Mouse (Mus musculus) megakaryocyte, embryonic 14.5 days (primary cell): ENCODE data around the gene Gm49369. TPM values are rescaled to one million over a fixed set of nuclear protein-coding genes. Genes with fewer than 3 reads are reported as not detected.
"Not testable (repeated sequence)": the region's sequence is repeated elsewhere in the genome, so short reads cannot be mapped to it uniquely, and the experiment has no call there.

Experiments
- H3K27me3 ChIP-seq: replicated peaks from 2 replicates; pipeline ENCODE3; 2012; ENCODE audit warnings: inconsistent platforms
- H3K36me3 ChIP-seq: replicated peaks from 2 replicates; pipeline ENCODE3; 2012; ENCODE audit warnings: low read length, inconsistent platforms, mixed read lengths
- H3K4me1 ChIP-seq: 2 replicates; pipeline ENCODE4 v1.6.1; 2012; ENCODE audit warnings: inconsistent platforms
- H3K4me3 ChIP-seq: replicated peaks from 2 replicates; pipeline ENCODE3; 2012; ENCODE audit warnings: moderate library complexity, mild to moderate bottlenecking, inconsistent platforms
- H3K9me3 ChIP-seq: 2 replicates; pipeline ENCODE4 v1.6.1; 2012; ENCODE audit warnings: inconsistent platforms
- FLI1 ChIP-seq: IDR thresholded peaks from 2 replicates; pipeline ENCODE4 v1.6.1; 2012; ENCODE audit warnings: low read length, inconsistent platforms, mixed read lengths
- GATA1 ChIP-seq: IDR thresholded peaks from 3 replicates; pipeline ENCODE4 v1.6.1; 2012; ENCODE audit warnings: mixed read lengths, low read length, inconsistent platforms, borderline replicate concordance
- polyA plus RNA-seq: library from polyadenylated mRNA; stranded (reverse); fragments of >175 nt; gene quantifications from 2 replicates; pipeline ENCODE4 v1.2.3, GENCODE M21; 2012; ENCODE audit warnings: low replicate concordance; ENCODE audit not compliant: insufficient read depth

Gm49369 gene
- polyA plus RNA-seq, 1 experiment: 303 TPM

DNA sequence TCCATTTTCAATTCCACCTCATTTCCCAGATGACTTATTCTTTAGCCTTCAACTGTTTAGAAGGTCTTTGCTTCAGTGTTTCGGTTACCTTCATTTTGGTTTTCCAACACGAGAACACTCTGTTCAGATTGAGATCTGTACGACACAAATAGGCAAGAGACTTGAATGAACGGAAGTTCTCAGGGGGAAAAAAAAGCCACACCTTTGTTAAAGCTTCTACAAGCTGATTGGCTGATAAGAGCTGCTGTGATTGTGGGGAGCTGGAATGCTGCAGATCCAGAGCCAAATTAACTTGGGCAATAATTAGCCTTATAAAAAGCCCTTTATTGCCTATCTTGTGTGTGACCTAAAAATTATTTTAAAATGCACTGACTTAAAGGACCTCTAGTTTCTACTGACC is 32.8 kb upstream of the Gm49369 start:
- Histone ChIP-seq H3K27me3 (peaks cover 4% of the 10 kb centered on the region), H3K4me1 (peaks cover 14% of the 10 kb centered on the region), H3K9me3 (peaks cover 4% of the 10 kb centered on the region; the same call in 1 of the 2 replicates), H3K36me3 (no peaks in the 10 kb centered on the region), H3K4me3 (no peak overlapping the region)
- no peak for TF ChIP-seq GATA1
- no peak for TF ChIP-seq FLI1

DNA sequence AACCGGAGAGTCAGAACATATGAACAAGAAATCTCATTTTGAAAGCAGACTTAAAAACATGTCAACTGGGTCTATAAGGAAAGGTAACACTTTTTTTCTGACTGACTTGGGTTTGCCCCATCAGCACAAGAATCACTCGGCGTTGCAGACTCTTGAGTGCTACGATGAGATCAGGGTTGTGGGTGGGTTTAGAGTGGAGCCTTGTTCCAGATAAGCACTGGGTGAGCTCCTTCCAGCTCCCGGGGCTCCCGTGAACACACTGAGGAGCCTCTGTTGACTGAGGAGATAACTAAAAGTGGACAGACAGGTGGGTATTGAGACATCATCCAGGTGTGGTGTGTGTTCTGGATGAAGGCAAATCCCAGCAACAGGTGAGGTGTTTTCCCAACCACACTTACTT is 30.8 kb upstream of the Gm49369 start:
- Histone ChIP-seq H3K9me3 (0 out of 2 replicates have a peak, but pooled peaks cover 2% of the 10 kb centered on the region), H3K27me3 (peaks cover 4% of the 10 kb centered on the region), H3K4me3 (no peak overlapping the region), H3K36me3 (no peaks in the 10 kb centered on the region), H3K4me1 (peaks cover 13% of the 10 kb centered on the region)
- TF ChIP-seq GATA1: no peak
- TF ChIP-seq FLI1: no peak

DNA sequence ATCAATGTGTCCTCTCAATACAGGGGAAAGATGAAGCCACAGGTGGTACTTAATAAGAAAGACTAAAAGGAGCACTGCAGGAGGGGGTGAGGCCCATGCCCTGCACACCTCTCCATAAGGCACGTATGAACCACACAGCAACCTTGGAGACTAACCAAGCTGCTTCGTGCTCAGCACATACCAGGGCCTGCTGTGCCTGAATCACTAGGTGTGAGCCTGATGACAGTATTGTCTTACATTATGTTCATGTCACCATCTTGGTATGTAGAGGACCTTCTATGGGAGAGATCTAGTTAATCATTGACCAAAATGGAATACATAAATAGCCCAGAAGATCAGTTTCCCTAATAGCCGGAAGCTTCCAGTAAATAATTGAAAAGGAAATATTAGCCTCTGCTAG is 27.1 kb upstream of the Gm49369 start:
- Histone ChIP-seq H3K4me3 (no peak overlapping the region), H3K9me3 (0 out of 2 replicates have a peak, but pooled peaks cover 2% of the 10 kb centered on the region), H3K36me3 (no peaks in the 10 kb centered on the region), H3K4me1 (peaks cover 23% of the 10 kb centered on the region), H3K27me3 (peaks cover 2% of the 10 kb centered on the region)
- TF ChIP-seq GATA1 (no peak), FLI1 (no peak)

DNA sequence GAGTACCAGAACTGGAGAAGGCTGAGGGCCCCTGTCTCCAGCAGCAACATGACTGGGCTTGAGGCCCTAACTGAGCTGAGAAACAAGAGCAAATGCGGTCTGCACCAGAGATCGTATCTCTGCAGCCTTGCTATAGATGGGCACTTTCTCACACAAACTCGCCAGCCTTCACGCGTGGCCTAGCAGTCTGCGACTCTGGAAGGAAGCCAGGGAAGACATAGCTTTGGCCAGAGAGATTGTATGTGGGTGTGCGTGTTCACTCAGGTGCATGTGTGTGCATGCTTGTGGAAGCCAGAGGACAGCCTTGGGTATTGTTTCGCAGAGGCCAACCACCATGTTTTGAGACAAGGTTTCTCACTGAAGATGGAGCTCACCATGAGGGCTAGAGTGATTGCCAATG is 26.2 kb upstream of the Gm49369 start:
- Histone ChIP-seq H3K36me3 (no peaks in the 10 kb centered on the region), H3K9me3 (0 out of 2 replicates have a peak, but pooled peaks cover 2% of the 10 kb centered on the region), H3K4me1 (peaks cover 32% of the 10 kb centered on the region), H3K27me3 (no peaks in the 10 kb centered on the region), H3K4me3 (no peak overlapping the region)
- no peak for TF ChIP-seq FLI1
- no peak for TF ChIP-seq GATA1

DNA sequence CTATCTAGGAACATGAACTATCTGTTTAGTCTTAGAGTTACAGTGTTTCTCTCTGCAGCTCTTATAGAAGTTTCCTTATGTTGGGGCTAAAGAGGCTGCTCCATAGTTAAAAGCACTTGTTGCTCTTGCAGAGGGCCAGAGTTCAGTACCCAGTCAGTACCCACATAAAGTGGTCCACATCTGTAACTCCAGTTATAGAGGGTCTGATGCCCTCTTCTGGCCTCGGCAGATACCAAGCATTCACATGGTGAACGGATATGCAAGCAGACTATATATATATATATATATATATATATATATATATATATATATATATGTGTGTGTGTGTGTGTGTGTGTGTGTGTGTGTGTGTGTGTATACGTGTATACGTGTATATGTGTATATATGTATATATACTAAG is 25.5 kb upstream of the Gm49369 start:
- Histone ChIP-seq H3K9me3 (0 out of 2 replicates have a peak, but pooled peaks cover 2% of the 10 kb centered on the region), H3K4me3 (no peak overlapping the region), H3K4me1 (peaks cover 40% of the 10 kb centered on the region), H3K27me3 (no peaks in the 10 kb centered on the region), H3K36me3 (no peaks in the 10 kb centered on the region)
- TF ChIP-seq FLI1 (no peak), GATA1 (no peak)

DNA sequence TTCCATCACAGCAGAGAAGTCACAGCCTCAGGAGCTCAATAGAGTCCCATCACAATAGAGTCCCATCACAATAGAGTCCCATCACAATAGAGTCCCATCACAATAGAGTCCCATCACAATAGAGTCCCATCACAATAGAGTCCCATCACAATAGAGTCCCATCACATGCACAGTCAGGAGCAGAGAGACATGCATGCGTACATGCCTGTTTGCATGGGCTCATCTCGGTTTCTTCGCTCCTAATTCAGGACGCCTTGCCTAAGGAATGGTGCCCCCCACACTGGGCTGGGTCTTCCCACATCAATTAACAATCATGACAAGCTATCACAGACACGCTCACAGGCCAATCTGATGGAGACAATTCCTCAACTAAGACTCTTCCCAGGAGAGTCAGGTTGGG is 22.7 kb upstream of the Gm49369 start:
- peaks cover 59% of the 10 kb centered on the region for H3K4me1 ChIP-seq
- not testable (repeated sequence) for H3K9me3 ChIP-seq, H3K4me3 ChIP-seq, H3K36me3 ChIP-seq, H3K27me3 ChIP-seq

DNA sequence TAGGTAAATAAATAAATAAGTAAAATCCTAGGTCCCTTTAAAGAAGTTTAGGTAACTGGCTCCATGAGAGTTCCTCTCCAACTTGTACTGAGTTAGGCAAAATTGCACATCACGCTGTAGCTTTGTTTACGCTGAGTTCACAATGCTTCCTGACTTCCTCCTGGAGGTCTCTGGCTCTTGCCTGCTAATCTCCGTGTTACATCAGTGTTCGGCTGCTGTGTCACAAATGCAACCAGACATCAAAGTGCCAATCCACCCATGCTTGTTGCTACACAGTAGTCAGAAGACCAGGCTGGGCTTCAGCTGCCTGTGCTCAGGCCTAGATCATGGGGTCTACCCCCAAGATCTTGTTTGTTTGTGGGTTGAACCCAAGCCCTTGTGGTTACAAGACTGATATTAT is 21.1 kb upstream of the Gm49369 start:
- no peaks in the 10 kb centered on the region for H3K36me3 ChIP-seq
- peak overlapping the region; percentile 50 for H3K4me3 ChIP-seq
- H3K4me1 ChIP-seq: peaks cover 69% of the 10 kb centered on the region
- no peaks in the 10 kb centered on the region for H3K27me3 ChIP-seq
- no peaks in the 10 kb centered on the region for H3K9me3 ChIP-seq
- no peak for TF ChIP-seq FLI1
- TF ChIP-seq GATA1: no peak

DNA sequence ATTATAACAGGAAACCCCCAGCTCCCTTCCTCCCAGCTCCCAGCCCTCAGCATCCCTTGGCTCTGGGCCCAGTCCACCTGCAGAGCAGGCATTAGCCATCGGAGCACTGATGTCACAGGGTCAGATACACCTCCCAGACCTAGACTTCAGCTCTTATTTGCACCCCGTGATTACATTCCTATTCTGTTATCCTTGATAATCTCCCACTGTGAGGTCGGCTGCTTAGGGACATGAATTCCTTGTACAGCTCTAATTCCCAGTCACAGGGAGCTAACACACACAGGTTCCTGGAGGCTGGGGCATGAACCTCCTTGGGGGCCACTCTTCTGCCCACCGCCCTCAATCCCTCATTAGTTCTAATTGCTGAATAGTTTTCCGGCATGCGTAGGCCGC is 18.3 kb upstream of the Gm49369 start:
- no peaks in the 10 kb centered on the region for H3K9me3 ChIP-seq
- no peak for TF ChIP-seq GATA1
- no peak for TF ChIP-seq FLI1
- H3K36me3 ChIP-seq: no peaks in the 10 kb centered on the region
- no peaks in the 10 kb centered on the region for H3K27me3 ChIP-seq
- no peak overlapping the region for H3K4me3 ChIP-seq
- peaks cover 87% of the 10 kb centered on the region for H3K4me1 ChIP-seq

DNA sequence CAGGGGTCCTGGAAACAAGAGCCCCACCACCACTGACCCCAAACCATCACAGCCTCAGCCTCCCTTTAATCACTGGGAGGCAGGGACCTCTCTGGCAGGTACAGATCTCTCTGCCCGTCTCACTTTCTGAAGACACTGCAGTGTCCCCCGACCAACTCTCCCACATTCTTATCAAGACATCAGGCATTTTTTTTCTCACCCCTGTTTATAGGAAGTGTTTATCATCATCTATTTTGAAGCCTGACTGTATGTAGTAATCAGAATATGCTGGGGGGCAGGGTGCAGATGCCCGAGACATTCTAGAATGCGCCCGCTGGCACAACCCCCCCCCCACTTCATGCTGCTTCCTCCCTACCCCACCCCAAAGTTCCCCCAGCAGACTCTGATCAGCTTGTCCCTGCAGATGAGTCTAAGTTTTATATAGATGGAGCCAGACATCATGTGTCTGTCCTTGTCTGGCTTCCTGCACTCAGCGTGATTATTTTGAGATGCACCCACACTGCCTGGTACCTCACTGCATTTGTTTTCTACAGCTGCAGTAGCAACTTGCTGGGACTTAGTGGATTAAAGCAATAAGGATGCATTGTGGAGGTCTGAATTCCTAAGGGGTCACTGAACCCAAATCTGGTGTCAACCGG is 17.8 kb upstream of the Gm49369 start:
- H3K9me3 ChIP-seq: no peaks in the 10 kb centered on the region
- no peak overlapping the region for H3K4me3 ChIP-seq
- H3K27me3 ChIP-seq: no peaks in the 10 kb centered on the region
- no peaks in the 10 kb centered on the region for H3K36me3 ChIP-seq
- H3K4me1 ChIP-seq: peaks cover 92% of the 10 kb centered on the region
- TF ChIP-seq GATA1 (no peak), FLI1 (no peak)

DNA sequence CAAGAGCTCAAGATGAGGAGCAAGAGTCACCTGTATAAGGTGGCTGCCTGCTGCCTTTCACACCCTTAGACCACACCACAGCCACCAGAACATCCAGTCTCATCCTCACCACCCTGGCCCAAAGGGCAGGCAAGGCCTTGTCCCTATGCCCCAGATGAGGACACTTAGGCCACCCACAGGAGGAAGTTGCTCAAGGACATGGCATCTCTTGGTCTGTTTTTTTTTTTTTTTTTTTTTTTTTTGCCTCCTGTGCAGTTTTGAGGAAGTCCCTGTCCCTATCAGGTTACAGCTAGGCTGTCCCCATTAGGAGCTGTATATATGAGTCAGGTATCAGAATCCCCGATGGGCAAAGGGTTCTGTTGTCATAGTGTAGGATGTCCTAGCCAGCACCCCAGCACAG is 16.8 kb upstream of the Gm49369 start:
- H3K4me3 ChIP-seq: peak overlapping the region; percentile 77
- peaks cover 96% of the 10 kb centered on the region for H3K4me1 ChIP-seq

DNA sequence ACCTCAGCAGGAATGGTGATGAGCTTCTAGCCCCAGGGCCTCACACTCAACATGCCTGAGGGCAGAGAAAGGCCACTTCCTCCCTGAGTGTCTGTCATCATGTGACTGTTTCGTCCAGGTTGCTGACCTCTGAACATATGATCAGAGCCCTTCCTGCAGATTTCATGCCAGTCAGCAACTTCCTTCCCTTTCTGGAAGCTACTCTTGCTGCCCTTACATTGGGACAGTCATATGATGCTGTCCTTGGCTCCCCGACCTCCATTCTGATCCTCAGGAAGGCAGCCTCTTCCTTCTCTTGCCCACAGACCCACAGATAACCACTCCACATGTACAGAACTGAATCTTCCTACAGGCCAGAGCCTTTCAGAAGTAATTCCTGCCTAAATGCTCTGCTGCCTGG is 15.6 kb upstream of the Gm49369 start:
- Histone ChIP-seq H3K4me3 (peak overlapping the region; percentile 66), H3K36me3 (no peaks in the 10 kb centered on the region), H3K27me3 (no peaks in the 10 kb centered on the region), H3K9me3 (no peaks in the 10 kb centered on the region), H3K4me1 (peaks cover 96% of the 10 kb centered on the region)
- TF ChIP-seq FLI1 (no peak), GATA1 (no peak)

More for the DNA sequence above, 16.8 kb upstream of the Gm49369 start:
- H3K9me3 ChIP-seq: no peaks in the 10 kb centered on the region
- TF ChIP-seq GATA1 (no peak), FLI1 (no peak)
- no peaks in the 10 kb centered on the region for H3K27me3 ChIP-seq
- no peaks in the 10 kb centered on the region for H3K36me3 ChIP-seq
